9 mouse cellular contexts compared by ENCODE assay signal in genomic region chr7:58658790-58659405, GRCm38 (mm10). TPM values are rescaled to one million over a fixed set of nuclear protein-coding genes. Genes with fewer than 3 reads are reported as not detected.
DNase-seq lines count a peak whose midpoint lies in the region; TF ChIP-seq lines count a peak whose summit lies in the region.
"Had no signal": no experiment of that assay in that cellular context is flagged by ENCODE, and none has a peak within 500 bp of the region (broad histone marks: within the 10 kb centered on the region; RNA-seq: fewer than 3 reads in every experiment).

No protein-coding gene starts in this region.

- no peak for TF ChIP-seq POLR2A in ES-Bruce4 (IDR thresholded peaks at IDR 0.05; ENCODE audit: insufficient read depth, low read length)

- H3K36me3 ChIP-seq in ES-Bruce4 (ENCODE audit: control insufficient read depth, insufficient read depth, low read length, poor library complexity, severe bottlenecking), result no peaks in the 10 kb centered on the region
- H3K36me3 ChIP-seq in hindbrain, embryonic 10.5 days, result no peaks in the 10 kb centered on the region

- H3K27ac ChIP-seq in ES-Bruce4 (ENCODE audit: insufficient read depth, low read length), result no peak overlapping the region
- H3K27ac ChIP-seq in hindbrain, embryonic 10.5 days, result peak overlapping the region; percentile 89

- H3K4me3 ChIP-seq in ES-Bruce4 (ENCODE audit: low read depth, low read length), result peak overlapping the region; percentile 72
- H3K4me3 ChIP-seq in hindbrain, embryonic 10.5 days, result peak overlapping the region; percentile 73

- H3K27me3 ChIP-seq in ES-Bruce4 (ENCODE audit: control insufficient read depth, insufficient read depth, low read length, poor library complexity, severe bottlenecking), result peaks cover 4% of the 10 kb centered on the region; the same call in 1 of the 2 replicates
- H3K27me3 ChIP-seq in hindbrain, embryonic 10.5 days (ENCODE audit: insufficient read depth, poor library complexity, severe bottlenecking), result peaks cover 30% of the 10 kb centered on the region

- TF ChIP-seq EP300 in ES-Bruce4 (IDR thresholded peaks at IDR 0.05; ENCODE audit: insufficient read depth, low read depth, low read length), result no peak

- peak overlapping the region; percentile 63 for H3K9ac ChIP-seq in ES-Bruce4 (ENCODE audit: low read depth, poor library complexity, severe bottlenecking)

- H3K9me3 ChIP-seq in ES-Bruce4 (replicated peaks; ENCODE audit: control insufficient read depth, insufficient read depth, low read length, poor library complexity, severe bottlenecking), result peaks cover 15% of the 10 kb centered on the region
- no peaks in the 10 kb centered on the region for H3K9me3 ChIP-seq in hindbrain, embryonic 10.5 days

- WGBS in hindbrain, embryonic 10.5 days, result 28% methylated on average over 14 of the region's 14 CpGs

- no peak for TF ChIP-seq CTCF in ES-Bruce4 (IDR thresholded peaks at IDR 0.05; ENCODE audit: low read depth, low read length)

- peak; percentile 84 for DNase-seq in heart, adult 11 months
- no peak for DNase-seq in heart, adult 18-20 months
- no peak for DNase-seq in hindbrain, embryonic 10.5 days (ENCODE audit: low spot score)
- DNase-seq in mesoderm, embryonic 11.5 days (ENCODE audit: low read depth, low spot score), result peak; percentile 2
- DNase-seq in Muller cell, postnatal 12 days (ENCODE audit: inconsistent ontology term), result no peak
- no peak for DNase-seq in urinary bladder, postnatal 36 days (ENCODE audit: low spot score in 2 of 2)
- no peak for DNase-seq in frontal cortex, adult 2 months (ENCODE audit: extremely low spot score in 1 of 2, low spot score in 1 of 2)

- no peaks in the 10 kb centered on the region for H3K4me1 ChIP-seq in ES-Bruce4 (ENCODE audit: control insufficient read depth, insufficient read depth, low read length)
- H3K4me1 ChIP-seq in hindbrain, embryonic 10.5 days (replicated peaks), result peaks cover 8% of the 10 kb centered on the region; the same call in 1 of the 2 replicates

RNA-seq across cellular contexts. Expression of gene Atp10a, which starts 2.9 kb away (rescaled TPM):
- total RNA-seq in heart, adult 18-20 months (2021), result 1 to 10 TPM; 1.3 to 2.1 TPM
- polyA plus RNA-seq in ES-Bruce4 (2011; ENCODE audit: insufficient read depth, insufficient read length, low read depth, missing spikeins), result 9.9 and 10.3 TPM in 2 replicates
- polyA plus RNA-seq in hindbrain, embryonic 10.5 days (2016; fragmentation: Nextera tagmentation; extraction: Ambion mirVana), result 1.7 and 2.3 TPM in 2 replicates
- polyA plus RNA-seq in frontal cortex, adult 2 months (2012; rRNA removed), result 9.1 and 9.2 TPM in 2 replicates
- total RNA-seq: MEL had no signal

Comparison
In these comparisons a context has a peak if more than half of its experiments do, and no peak if none do; other contexts are left out.
1. DNase-seq: peak in heart, adult 11 months (single experiment) and mesoderm, embryonic 11.5 days (single experiment); none in heart, adult 18-20 months (0 of 2), hindbrain, embryonic 10.5 days (single experiment), Muller cell, postnatal 12 days (single experiment), urinary bladder, postnatal 36 days (0 of 2) and frontal cortex, adult 2 months (0 of 2).